Mouse (Mus musculus) retina, postnatal 1 day (tissue): ENCODE results near the gene Cited2.

Experiments
- DNase-seq: peaks from one replicate; pipeline ENCODE4 v3.0.0-alpha.2; 2012

Gene Cited2

GRCm38 (mm10) chr10:17722653-17723410 lies at the start of gene Cited2:
TSS of gene Cited2 (plus strand) at chr10:17723218.
- peak; percentile 97 for DNase-seq

- DNase-seq = no peak
Observed at GRCm38 (mm10) chr10:17674454-17674853, 48.6 kb upstream of the Cited2 start.

- DNase-seq = no peak
Observed at GRCm38 (mm10) chr10:17674869-17675268, 48.1 kb upstream of the Cited2 start.

GRCm38 (mm10) chr10:17676464-17676863 lies 46.6 kb upstream of the Cited2 start:
- no peak for DNase-seq

GRCm38 (mm10) chr10:17677308-17677707 lies 45.7 kb upstream of the Cited2 start:
- no peak for DNase-seq

- no peak for DNase-seq
Observed at GRCm38 (mm10) chr10:17680432-17681382, 42.3 kb upstream of the Cited2 start.

- no peak for DNase-seq
Observed at GRCm38 (mm10) chr10:17681386-17681785, 41.6 kb upstream of the Cited2 start.

- DNase-seq = no peak
Observed at GRCm38 (mm10) chr10:17683852-17684428, 39.1 kb upstream of the Cited2 start.

- DNase-seq = no peak
Observed at GRCm38 (mm10) chr10:17689806-17690205, 33.2 kb upstream of the Cited2 start.

GRCm38 (mm10) chr10:17691709-17692108 lies 31.3 kb upstream of the Cited2 start:
- no peak for DNase-seq

GRCm38 (mm10) chr10:17695801-17696200 lies 27.2 kb upstream of the Cited2 start:
- no peak for DNase-seq

GRCm38 (mm10) chr10:17697376-17698265 lies 25.4 kb upstream of the Cited2 start:
- DNase-seq = no peak

GRCm38 (mm10) chr10:17705466-17705973 lies 17.5 kb upstream of the Cited2 start:
- DNase-seq = no peak

GRCm38 (mm10) chr10:17710753-17711152 lies 12.3 kb upstream of the Cited2 start:
- no peak for DNase-seq

- DNase-seq = no peak
Observed at GRCm38 (mm10) chr10:17719009-17719570, 3.9 kb upstream of the Cited2 start.

GRCm38 (mm10) chr10:17719646-17720045 lies 3.4 kb upstream of the Cited2 start:
- no peak for DNase-seq

GRCm38 (mm10) chr10:17720891-17721601 lies 2.0 kb upstream of the Cited2 start:
- DNase-seq = peak; percentile 2

- DNase-seq = no peak
Observed at GRCm38 (mm10) chr10:17721602-17722121, 1.4 kb upstream of the Cited2 start.

- DNase-seq = peak; percentile 96
Observed at GRCm38 (mm10) chr10:17722158-17722557, 860 bp upstream of the Cited2 start.

GRCm38 (mm10) chr10:17723421-17723841 lies 413 bp downstream of the Cited2 start:
- no peak for DNase-seq
